Mouse (Mus musculus): ENCODE measurements around the gene Glb1l3.
A peak's percentile ranks its signal among the peaks of the same experiment; 100 is the strongest.
"Not testable (repeated sequence)": the region's sequence is repeated elsewhere in the genome, so short reads cannot be mapped to it uniquely, and the experiment has no call there.

The Glb1l3 gene

DNA sequence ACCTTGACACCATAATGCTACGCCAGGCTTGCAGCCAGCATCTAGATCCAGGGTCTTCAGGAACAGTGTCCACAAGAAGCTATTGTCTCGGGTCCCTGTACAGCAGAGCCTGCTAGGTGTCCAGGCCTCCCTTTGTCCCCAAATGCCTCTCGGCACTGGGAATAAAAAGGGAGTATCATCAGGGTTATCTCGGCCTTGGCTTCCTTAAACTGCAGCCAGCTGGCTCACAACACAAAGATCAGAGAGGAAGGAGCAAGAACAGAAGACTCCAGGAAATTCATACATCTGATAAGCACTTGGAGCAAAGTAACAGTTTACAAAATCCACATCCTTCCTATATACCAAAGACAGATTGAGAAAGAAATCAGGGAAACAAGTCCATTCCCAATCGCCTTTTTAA is at the start of gene Glb1l3:
Gene Glb1l3 (minus strand): TSS at position 140 of the 400 bp plus-strand sequence.
- no peak for DNase-seq (ENCODE audit: low spot score)

DNA sequence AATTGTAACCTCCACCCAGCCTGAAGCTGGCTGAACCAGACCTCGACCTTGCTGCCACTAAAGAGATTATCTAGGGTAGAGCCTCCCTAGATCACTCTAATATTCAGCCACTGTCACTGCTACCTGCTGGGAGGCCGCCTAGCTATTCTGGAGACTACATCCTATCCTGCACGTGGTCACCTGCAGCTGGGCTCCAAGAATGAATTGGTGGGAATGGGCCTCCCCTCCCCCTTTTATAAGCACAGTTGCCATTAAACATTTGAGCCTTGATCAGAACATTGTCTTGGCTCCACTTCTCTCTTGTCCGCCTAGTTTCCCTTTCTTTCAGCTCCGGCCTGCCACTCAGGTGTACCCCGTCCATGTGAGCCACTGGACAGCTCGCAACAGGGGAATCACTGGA is 9.2 kb upstream of the Glb1l3 start:
- not testable (repeated sequence) for DNase-seq (ENCODE audit: low spot score)

DNA sequence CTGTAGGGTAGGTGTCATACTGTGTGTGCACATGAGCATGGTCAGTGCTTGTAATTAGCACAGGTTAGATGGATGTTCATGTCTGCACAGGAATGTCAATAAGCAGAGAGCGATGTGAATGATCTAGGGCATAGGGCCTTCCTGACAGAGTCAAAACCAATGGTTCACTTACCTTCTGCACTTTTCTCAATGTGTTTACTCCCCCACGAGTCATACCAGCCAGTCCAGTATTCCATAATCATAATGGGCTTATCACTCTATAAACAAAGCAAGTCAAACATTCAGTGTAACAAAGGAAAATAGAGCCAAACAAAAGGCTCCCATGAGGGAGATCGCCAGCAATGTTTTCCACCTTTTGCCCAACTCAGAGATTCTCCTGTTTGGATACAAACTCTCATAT is 29.6 kb downstream of the Glb1l3 start:
- no peak for DNase-seq (ENCODE audit: low spot score)

DNA sequence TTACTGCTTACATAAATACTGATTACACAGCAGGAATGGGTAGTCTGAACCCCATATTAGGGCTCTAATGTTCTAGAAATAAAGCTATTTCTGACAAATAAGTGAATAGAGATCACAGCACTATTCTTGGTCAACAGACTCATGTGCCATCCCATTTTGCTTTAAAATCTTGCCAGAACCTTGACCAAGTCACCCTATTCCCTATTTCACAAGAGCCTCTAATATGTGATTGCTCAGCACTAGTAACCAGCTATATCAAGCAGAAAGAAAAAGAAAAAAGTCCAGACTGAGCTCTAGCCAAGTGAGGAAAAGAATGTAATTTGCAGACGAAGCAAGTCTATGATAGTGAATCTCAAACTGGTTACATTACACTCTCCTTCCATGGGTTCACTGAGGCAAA is 40.7 kb downstream of the Glb1l3 start:
- DNase-seq (ENCODE audit: low spot score), result no peak

DNA sequence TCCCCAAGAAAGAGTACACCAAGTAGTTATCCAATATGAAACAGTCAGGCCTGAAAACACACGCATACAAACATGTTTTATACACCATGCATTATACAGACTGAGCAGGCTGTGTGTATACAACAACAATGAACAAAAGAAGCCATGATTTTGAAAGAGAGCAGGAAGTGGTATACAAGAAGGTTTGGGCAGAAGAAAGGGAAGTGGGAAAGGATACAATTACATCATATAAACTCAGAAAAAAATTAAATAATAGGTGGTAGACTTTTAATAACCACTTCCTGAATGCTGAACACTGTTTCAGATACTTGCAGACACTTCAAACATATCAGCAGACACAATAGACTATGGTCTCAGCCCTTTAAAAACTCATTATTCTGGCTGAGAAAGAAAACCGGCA is 52.0 kb downstream of the Glb1l3 start:
- DNase-seq (ENCODE audit: low spot score), result no peak

DNA sequence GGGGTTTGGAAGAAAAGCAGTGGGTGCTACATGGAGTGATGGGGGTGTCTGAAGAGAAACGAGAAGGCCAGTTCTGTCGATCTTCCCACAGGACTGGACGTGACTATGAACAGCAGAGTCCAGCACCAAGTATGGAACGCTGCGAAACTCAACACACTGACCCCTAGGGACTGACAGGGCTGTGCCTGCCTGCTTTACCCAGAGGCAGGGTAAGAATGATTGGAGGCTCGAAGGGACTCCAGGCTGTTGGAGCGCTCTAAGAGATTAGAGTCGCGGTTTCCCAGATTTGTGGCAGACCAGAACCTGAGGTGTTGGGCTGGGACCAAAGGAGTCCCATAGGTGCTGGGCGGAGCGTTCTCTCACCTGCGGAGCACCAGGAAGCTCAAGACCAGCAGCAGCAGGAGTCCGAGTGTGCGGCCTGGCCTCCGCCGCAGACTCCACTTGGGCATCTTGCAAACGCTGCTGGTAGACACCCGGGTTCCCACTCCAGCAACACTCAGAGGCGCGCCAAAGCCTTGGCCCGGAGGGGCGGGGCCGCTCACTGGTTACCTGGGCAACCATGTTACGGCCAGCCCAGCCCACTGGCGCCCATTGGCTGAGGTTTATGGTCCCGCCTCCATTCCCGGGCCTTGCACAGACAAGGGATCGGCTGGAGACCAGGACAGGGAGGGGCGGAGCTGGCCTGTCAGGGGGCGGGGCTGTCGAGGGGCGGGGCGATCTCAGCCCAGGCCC is 54.6 kb downstream of the Glb1l3 start, which contains the start of gene Glb1l2:
Gene Glb1l2 (minus strand): TSS at position 534 of the 732 bp plus-strand sequence.
- DNase-seq (ENCODE audit: low spot score), result peak; percentile 84

DNA sequence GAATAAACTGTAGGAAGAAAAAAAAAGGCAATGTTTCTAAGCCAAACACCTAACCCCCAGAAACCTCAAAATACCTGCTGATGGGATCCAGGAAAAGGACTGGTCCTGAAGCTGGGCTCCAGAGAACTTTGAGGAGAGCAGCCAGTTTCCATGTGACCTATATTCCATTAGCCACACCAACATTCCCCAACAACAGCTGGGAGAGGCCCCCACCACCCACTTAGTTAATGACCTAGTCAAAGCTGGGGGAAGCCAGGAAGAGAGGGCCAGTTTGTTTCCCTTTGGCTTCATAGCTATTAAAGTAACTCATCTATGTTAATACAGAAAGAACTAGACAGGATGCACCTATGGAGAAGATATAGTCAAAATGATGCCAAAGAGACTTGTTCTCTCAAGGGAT is 56.4 kb downstream of the Glb1l3 start:
- no peak for DNase-seq (ENCODE audit: low spot score)

- DNase-seq (ENCODE audit: low spot score), result no peak
These were observed 60.3 kb downstream of the Glb1l3 start for GRCm38 (mm10) chr9:26800357-26800756.

- no peak for DNase-seq (ENCODE audit: low spot score)
These were observed 62.0 kb downstream of the Glb1l3 start for GRCm38 (mm10) chr9:26798731-26799130.

DNA sequence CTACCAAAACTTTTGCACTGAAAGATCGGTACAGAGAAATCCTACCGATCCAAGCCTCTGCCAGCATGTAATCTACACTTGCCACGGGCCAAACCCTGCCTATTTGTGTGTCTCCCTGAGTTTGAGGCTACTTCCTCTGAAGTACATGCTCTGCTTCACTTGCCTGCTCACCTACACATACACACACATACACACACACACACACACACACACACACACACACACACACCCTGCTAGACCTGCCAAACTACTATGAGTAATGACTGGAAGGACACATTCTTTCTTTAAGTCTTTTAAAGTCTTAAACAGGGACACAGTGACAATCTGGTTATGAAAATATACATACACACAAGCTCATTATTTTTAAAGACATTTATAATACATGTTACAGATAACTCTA is 62.5 kb downstream of the Glb1l3 start:
- DNase-seq (ENCODE audit: low spot score), result no peak

DNA sequence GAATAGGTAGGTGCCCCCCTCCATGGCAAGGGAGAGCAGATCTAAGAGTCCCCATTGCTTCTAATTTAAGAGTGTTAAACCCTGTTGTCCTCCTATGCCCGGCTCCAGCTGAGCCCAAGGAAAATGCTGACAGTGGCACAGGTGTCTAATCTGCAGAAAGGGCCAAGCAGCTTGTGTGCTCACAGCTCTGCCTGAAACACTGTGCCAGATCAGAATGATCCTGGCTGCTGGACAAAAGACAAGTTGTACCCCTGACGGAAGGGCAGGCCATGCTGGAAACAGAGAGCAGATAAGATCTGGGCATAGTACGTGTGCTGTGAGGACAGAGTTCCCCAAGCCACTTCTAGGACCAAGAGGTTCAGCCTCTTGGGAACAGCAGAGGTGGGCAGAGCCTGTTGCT is 67.9 kb downstream of the Glb1l3 start:
- DNase-seq (ENCODE audit: low spot score), result no peak

DNA sequence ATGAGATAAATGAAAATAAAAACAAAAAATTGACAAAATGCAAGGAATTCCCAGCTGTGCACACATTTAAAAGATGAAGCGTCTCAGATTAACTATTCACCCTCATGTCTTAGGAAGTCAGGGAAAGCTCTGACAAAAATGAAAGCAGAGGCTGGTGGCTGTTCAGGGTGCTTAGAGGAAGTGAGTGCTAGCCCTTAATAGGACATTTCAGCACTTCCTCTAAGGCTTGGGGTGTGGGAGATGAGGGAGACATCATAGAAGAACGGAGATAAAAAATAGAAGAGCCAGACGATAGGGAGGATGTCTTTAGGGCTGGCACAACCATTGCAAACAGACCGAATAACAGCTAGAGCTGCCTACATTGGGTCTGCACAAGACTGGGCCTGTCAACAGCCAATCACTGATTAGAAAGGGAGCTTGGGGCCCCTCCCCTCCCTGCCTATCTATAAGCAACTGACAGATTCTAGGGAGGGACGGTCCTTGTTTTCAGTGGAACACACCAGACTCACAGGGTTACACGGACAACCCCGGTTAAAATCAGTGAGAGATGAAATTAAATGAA is 77.2 kb downstream of the Glb1l3 start:
- DNase-seq (ENCODE audit: low spot score), result no peak

GRCm38 (mm10) chr9:26778421-26778820 is 82.3 kb downstream of the Glb1l3 start:
- DNase-seq (ENCODE audit: low spot score), result no peak

DNA sequence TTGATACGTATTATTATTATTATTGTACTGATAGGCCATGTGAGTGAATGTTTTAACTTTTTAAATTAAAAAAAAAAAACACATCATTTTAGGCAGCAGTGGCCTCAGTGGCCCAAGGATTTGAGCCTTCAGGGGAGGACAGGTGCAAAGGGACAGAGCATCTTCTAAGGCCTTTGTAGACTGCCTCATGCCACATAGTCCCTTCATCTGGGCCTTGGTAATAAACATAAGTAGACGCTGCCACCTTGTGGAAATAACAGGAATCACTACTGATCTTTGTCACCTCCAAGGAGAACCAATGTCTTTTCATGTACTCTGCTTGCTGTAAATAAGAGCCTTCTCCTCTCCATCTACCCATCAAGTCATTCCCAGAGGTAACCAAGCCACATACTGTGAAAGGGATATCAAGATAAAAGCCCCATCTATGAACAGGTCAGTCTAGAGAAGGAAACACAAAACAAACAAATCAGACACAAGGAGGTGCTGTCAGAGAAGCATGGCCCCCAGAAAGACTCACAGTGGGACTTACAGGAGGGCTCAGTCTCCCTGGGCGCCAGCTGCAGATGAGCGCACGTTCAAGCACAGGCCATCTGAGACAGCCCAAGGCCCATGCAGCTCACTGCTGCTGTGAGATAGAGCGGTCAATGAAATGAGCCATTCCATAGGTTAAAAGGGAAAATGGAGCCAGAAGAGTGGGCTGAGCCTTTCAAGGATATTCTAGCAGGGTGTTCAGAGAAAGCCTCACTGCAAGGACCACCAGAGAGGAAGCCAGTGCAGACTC is 84.4 kb downstream of the Glb1l3 start:
- DNase-seq (ENCODE audit: low spot score), result peak; percentile 38

DNA sequence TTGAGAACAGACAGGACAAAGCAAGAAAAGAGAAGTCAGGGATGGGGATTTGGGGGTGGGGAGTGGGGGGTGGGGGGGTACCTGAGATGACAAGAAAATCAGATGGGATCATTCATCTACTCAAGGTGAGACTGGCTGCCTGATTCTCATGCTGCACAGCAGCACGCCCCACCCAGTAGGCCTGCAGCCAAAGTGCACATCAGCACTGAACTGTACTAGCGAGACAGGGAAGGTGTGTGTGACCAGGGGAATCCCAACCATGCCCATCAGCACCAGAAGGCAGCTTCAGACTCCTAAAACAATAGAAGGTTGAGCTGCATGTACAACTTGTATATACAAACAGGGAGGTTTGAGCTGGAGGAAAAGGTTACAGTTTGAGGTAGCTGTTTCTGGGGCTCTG is 85.0 kb downstream of the Glb1l3 start:
- DNase-seq (ENCODE audit: low spot score), result no peak

DNA sequence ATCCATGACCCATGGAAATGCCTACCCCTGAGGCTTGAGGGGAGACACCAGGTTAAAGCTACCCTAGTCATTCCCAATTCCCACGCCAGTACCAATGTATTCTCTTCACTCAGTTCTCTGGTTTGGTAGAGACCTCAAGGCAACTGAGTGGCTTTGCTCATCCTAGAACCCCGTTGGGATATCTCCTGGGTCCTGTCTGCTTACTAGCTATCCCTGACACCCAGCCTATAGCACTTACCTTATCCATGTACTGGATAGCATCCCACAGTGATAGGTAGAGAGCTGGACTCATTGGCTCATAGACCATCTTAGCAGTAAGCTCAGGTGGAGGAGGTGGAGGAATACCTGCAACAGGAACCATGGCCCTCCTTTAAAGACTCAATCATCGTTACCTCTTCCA is 92.5 kb downstream of the Glb1l3 start:
- DNase-seq (ENCODE audit: low spot score), result no peak

Data from ovary, postnatal 14 days (tissue).